In the genomic region with DNA sequence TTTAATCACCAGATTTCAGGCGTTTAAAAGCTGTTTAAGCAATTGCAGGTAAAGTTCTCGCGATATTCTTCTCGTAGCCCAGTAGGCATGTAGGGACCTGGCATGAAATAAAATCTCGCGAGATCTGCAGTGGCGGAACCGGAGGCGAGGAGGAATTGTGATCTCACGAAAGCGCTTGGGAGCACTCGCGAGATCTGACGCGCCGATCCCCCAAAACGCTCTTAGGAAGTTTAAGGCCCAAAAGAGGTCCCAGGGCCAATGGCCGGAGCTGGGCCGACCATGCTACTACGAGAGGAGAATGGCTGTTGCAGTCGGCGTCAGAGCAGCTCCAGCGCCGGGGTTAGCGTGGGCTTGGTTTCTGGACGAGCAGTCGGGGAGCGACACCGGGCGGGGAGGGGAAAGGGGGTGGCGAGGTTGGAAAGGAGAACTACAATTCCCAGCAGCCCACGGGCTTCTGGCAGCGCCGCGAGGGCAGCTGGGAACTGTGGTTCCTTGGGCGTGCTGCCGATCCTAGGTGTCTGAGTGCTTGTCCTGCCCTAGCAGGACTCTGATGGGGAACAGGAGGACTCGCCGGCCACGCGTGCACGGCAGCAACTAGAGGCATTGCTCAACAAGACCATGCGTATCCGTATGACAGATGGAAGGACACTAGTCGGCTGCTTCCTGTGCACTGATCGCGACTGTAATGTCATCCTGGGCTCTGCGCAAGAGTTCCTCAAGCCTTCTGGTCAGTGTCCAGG, we compare ENCODE assay signal across 8 mouse cellular contexts. TPM values are rescaled to one million over a fixed set of nuclear protein-coding genes. Genes with fewer than 3 reads are reported as not detected.
A peak's percentile ranks its signal among the peaks of the same experiment; 100 is the strongest.
DNase-seq lines count a peak whose midpoint lies in the region; ATAC-seq and TF ChIP-seq lines count a peak whose summit lies in the region.

No protein-coding gene starts in this region.

- H3K4me2 ChIP-seq in heart, embryonic 12.5 days = peak overlapping the region; percentile 87
- H3K4me2 ChIP-seq in kidney, postnatal 0 days (ENCODE audit: low read length) = peak overlapping the region; percentile 73
- peak overlapping the region; percentile 96 for H3K4me2 ChIP-seq in liver, embryonic 11.5 days
- peak overlapping the region; percentile 76 for H3K4me2 ChIP-seq in stomach, embryonic 14.5 days (replicated peaks; ENCODE audit: low read depth, low read length)

- no peak for TF ChIP-seq CTCF in kidney, postnatal 0 days (IDR thresholded peaks at IDR 0.05; ENCODE audit: low read depth)

- peak; percentile 93 to 94 for DNase-seq in B cell, adult 2 months
- peak; percentile 100 for DNase-seq in brain, adult 2 months (ENCODE audit: low read depth, low spot score)
- DNase-seq in kidney, postnatal 0 days (ENCODE audit: low spot score) = peak; percentile 100
- DNase-seq in liver, embryonic 11.5 days (ENCODE audit: low spot score) = peak; percentile 97
- peak; percentile 99 for DNase-seq in naive thymus-derived CD4-positive, alpha-beta T cell, adult 2 months (ENCODE audit: low read depth)

- H3K36me3 ChIP-seq in erythroblast, embryonic 14.5 days (ENCODE audit: control insufficient read depth) = peaks cover 21% of the 10 kb centered on the region
- peaks cover 16% of the 10 kb centered on the region for H3K36me3 ChIP-seq in heart, embryonic 12.5 days
- H3K36me3 ChIP-seq in kidney, postnatal 0 days (ENCODE audit: insufficient read depth, low read length) = peaks cover 12% of the 10 kb centered on the region
- peaks cover 12% of the 10 kb centered on the region for H3K36me3 ChIP-seq in liver, embryonic 11.5 days (ENCODE audit: control insufficient read depth, insufficient read depth, low read length)
- peaks cover 15% of the 10 kb centered on the region for H3K36me3 ChIP-seq in stomach, embryonic 14.5 days (ENCODE audit: control insufficient read depth, insufficient read depth, low read length)

- under 1% methylated on average over 48 of the region's 48 CpGs for WGBS in heart, embryonic 12.5 days
- under 1% methylated on average over 48 of the region's 48 CpGs for WGBS in kidney, postnatal 0 days
- WGBS in liver, embryonic 11.5 days = under 1% methylated on average over 46 of the region's 48 CpGs
- under 1% methylated on average over 48 of the region's 48 CpGs for WGBS in stomach, embryonic 14.5 days

- peak; percentile 87 for ATAC-seq in heart, embryonic 12.5 days (ENCODE audit: insufficient number of reproducible peaks, low FRiP score)
- peak; percentile 82 for ATAC-seq in kidney, postnatal 0 days (replicated peaks; ENCODE audit: low FRiP score, low read depth)
- peak; percentile 85 for ATAC-seq in liver, embryonic 11.5 days (replicated peaks; ENCODE audit: low FRiP score)
- ATAC-seq in stomach, embryonic 14.5 days (ENCODE audit: insufficient number of reproducible peaks, insufficient read depth, low FRiP score, low read depth) = peak; percentile 85

- H3K27me3 ChIP-seq in erythroblast, embryonic 14.5 days (ENCODE audit: control insufficient read depth) = peaks cover 25% of the 10 kb centered on the region
- H3K27me3 ChIP-seq in heart, embryonic 12.5 days (replicated peaks) = no peaks in the 10 kb centered on the region; the same call in 1 of the 2 replicates
- no peaks in the 10 kb centered on the region for H3K27me3 ChIP-seq in kidney, postnatal 0 days (ENCODE audit: insufficient read depth, low read length)
- no peaks in the 10 kb centered on the region for H3K27me3 ChIP-seq in liver, embryonic 11.5 days (replicated peaks; ENCODE audit: control insufficient read depth, insufficient read depth, low read length)
- no peaks in the 10 kb centered on the region for H3K27me3 ChIP-seq in stomach, embryonic 14.5 days (ENCODE audit: control insufficient read depth, insufficient read depth, low read length)

- H3K4me3 ChIP-seq in erythroblast, embryonic 14.5 days (replicated peaks) = peak overlapping the region; percentile 84
- peak overlapping the region; percentile 60 for H3K4me3 ChIP-seq in heart, embryonic 12.5 days
- peak overlapping the region; percentile 67 for H3K4me3 ChIP-seq in kidney, postnatal 0 days (replicated peaks; ENCODE audit: low read depth, low read length)
- peak overlapping the region; percentile 77 for H3K4me3 ChIP-seq in liver, embryonic 11.5 days (ENCODE audit: low read depth, low read length)
- H3K4me3 ChIP-seq in stomach, embryonic 14.5 days (ENCODE audit: low read depth, low read length) = peak overlapping the region; percentile 61

- peak overlapping the region; percentile 93 for H3K27ac ChIP-seq in heart, embryonic 12.5 days (ENCODE audit: poor library complexity, severe bottlenecking)
- H3K27ac ChIP-seq in kidney, postnatal 0 days = peak overlapping the region; percentile 97
- H3K27ac ChIP-seq in liver, embryonic 11.5 days (ENCODE audit: low read depth, low read length) = peak overlapping the region; percentile 93
- H3K27ac ChIP-seq in stomach, embryonic 14.5 days (ENCODE audit: low read length) = peak overlapping the region; percentile 90

- peak overlapping the region; percentile 88 for H3K9ac ChIP-seq in heart, embryonic 12.5 days
- H3K9ac ChIP-seq in kidney, postnatal 0 days (ENCODE audit: low read depth, low read length) = peak overlapping the region; percentile 86
- peak overlapping the region; percentile 83 for H3K9ac ChIP-seq in liver, embryonic 11.5 days (ENCODE audit: low read depth, low read length)
- H3K9ac ChIP-seq in stomach, embryonic 14.5 days (replicated peaks; ENCODE audit: low read depth, low read length) = peak overlapping the region; percentile 49

- H3K4me1 ChIP-seq in erythroblast, embryonic 14.5 days (ENCODE audit: control insufficient read depth) = peaks cover 39% of the 10 kb centered on the region
- H3K4me1 ChIP-seq in heart, embryonic 12.5 days (replicated peaks) = peaks cover 46% of the 10 kb centered on the region
- peaks cover 13% of the 10 kb centered on the region; the same call in 1 of the 2 replicates for H3K4me1 ChIP-seq in kidney, postnatal 0 days (replicated peaks; ENCODE audit: insufficient read depth, low read length)
- peaks cover 43% of the 10 kb centered on the region for H3K4me1 ChIP-seq in liver, embryonic 11.5 days (replicated peaks; ENCODE audit: control insufficient read depth, insufficient read depth, low read length)
- H3K4me1 ChIP-seq in stomach, embryonic 14.5 days (ENCODE audit: control insufficient read depth, insufficient read depth, low read length) = peaks cover 38% of the 10 kb centered on the region; the same call in 1 of the 2 replicates

- H3K9me3 ChIP-seq in erythroblast, embryonic 14.5 days (ENCODE audit: control insufficient read depth, low read length) = peaks cover 10% of the 10 kb centered on the region
- H3K9me3 ChIP-seq in heart, embryonic 12.5 days (replicated peaks) = no peaks in the 10 kb centered on the region
- no peaks in the 10 kb centered on the region for H3K9me3 ChIP-seq in kidney, postnatal 0 days (replicated peaks; ENCODE audit: low read length)
- no peaks in the 10 kb centered on the region for H3K9me3 ChIP-seq in liver, embryonic 11.5 days (ENCODE audit: control insufficient read depth, low read length)
- no peaks in the 10 kb centered on the region for H3K9me3 ChIP-seq in stomach, embryonic 14.5 days (ENCODE audit: control insufficient read depth, low read depth, low read length)

RNA-seq across cellular contexts. Expression of gene Cyb5d1, which starts 0.4 kb away (rescaled TPM):
- 0.12 and 0.40 TPM in 2 replicates for polyA plus RNA-seq in erythroblast, embryonic 14.5 days (2012)
- polyA plus RNA-seq in heart, embryonic 12.5 days (2016; fragmentation: Nextera tagmentation; extraction: Ambion mirVana) = 24.8 and 27.1 TPM in 2 replicates
- 16.6 and 19.8 TPM in 2 replicates for polyA plus RNA-seq in kidney, postnatal 0 days (2015; fragmentation: Nextera tagmentation; extraction: Ambion mirVana)
- polyA plus RNA-seq in liver, embryonic 11.5 days (2014; fragmentation: Nextera tagmentation; extraction: Ambion mirVana) = 19.7 and 19.9 TPM in 2 replicates
- 15.0 and 23.5 TPM in 2 replicates for polyA plus RNA-seq in stomach, embryonic 14.5 days (2014; fragmentation: Nextera tagmentation; extraction: Ambion mirVana)

RNA-seq across cellular contexts. Expression of gene Naa38, which starts 0.5 kb away (rescaled TPM):
- 17.5 and 24.2 TPM in 2 replicates for polyA plus RNA-seq in erythroblast, embryonic 14.5 days (2012)
- 147 and 150 TPM in 2 replicates for polyA plus RNA-seq in heart, embryonic 12.5 days (2016; fragmentation: Nextera tagmentation; extraction: Ambion mirVana)
- polyA plus RNA-seq in kidney, postnatal 0 days (2015; fragmentation: Nextera tagmentation; extraction: Ambion mirVana) = 183 and 198 TPM in 2 replicates
- 151 and 178 TPM in 2 replicates for polyA plus RNA-seq in liver, embryonic 11.5 days (2014; fragmentation: Nextera tagmentation; extraction: Ambion mirVana)
- 158 and 177 TPM in 2 replicates for polyA plus RNA-seq in stomach, embryonic 14.5 days (2014; fragmentation: Nextera tagmentation; extraction: Ambion mirVana)

RNA-seq across cellular contexts. Expression of gene Tmem88, which starts 2.2 kb away (rescaled TPM):
- 0.08 TPM in 1 of 2 replicates, not detected in the other for polyA plus RNA-seq in erythroblast, embryonic 14.5 days (2012)
- 34.4 and 35.7 TPM in 2 replicates for polyA plus RNA-seq in heart, embryonic 12.5 days (2016; fragmentation: Nextera tagmentation; extraction: Ambion mirVana)
- polyA plus RNA-seq in kidney, postnatal 0 days (2015; fragmentation: Nextera tagmentation; extraction: Ambion mirVana) = 55.5 and 61.3 TPM in 2 replicates
- 20.4 and 26.2 TPM in 2 replicates for polyA plus RNA-seq in liver, embryonic 11.5 days (2014; fragmentation: Nextera tagmentation; extraction: Ambion mirVana)
- polyA plus RNA-seq in stomach, embryonic 14.5 days (2014; fragmentation: Nextera tagmentation; extraction: Ambion mirVana) = 30.0 and 30.3 TPM in 2 replicates

RNA-seq across cellular contexts. Expression of gene Kdm6b, which starts 17.7 kb away (rescaled TPM):
- polyA plus RNA-seq in erythroblast, embryonic 14.5 days (2012) = 0.51 and 0.65 TPM in 2 replicates
- 24.9 and 25.4 TPM in 2 replicates for polyA plus RNA-seq in heart, embryonic 12.5 days (2016; fragmentation: Nextera tagmentation; extraction: Ambion mirVana)
- polyA plus RNA-seq in kidney, postnatal 0 days (2015; fragmentation: Nextera tagmentation; extraction: Ambion mirVana) = 23.2 and 26.8 TPM in 2 replicates
- polyA plus RNA-seq in liver, embryonic 11.5 days (2014; fragmentation: Nextera tagmentation; extraction: Ambion mirVana) = 15.4 and 17.4 TPM in 2 replicates
- 30.6 and 34.3 TPM in 2 replicates for polyA plus RNA-seq in stomach, embryonic 14.5 days (2014; fragmentation: Nextera tagmentation; extraction: Ambion mirVana)

RNA-seq across cellular contexts. Expression of gene Chd3, which starts 26.6 kb away (rescaled TPM):
- polyA plus RNA-seq in erythroblast, embryonic 14.5 days (2012) = 1.1 and 1.8 TPM in 2 replicates
- 19.2 and 23.5 TPM in 2 replicates for polyA plus RNA-seq in heart, embryonic 12.5 days (2016; fragmentation: Nextera tagmentation; extraction: Ambion mirVana)
- 38.0 and 42.3 TPM in 2 replicates for polyA plus RNA-seq in kidney, postnatal 0 days (2015; fragmentation: Nextera tagmentation; extraction: Ambion mirVana)
- 13.8 and 17.1 TPM in 2 replicates for polyA plus RNA-seq in liver, embryonic 11.5 days (2014; fragmentation: Nextera tagmentation; extraction: Ambion mirVana)
- polyA plus RNA-seq in stomach, embryonic 14.5 days (2014; fragmentation: Nextera tagmentation; extraction: Ambion mirVana) = 85.3 and 87.4 TPM in 2 replicates

Comparison
In these comparisons a context has a peak if more than half of its experiments do, and no peak if none do; other contexts are left out.
1. Peak in every context shown above with its lines: DNase-seq, ATAC-seq, H3K4me3 ChIP-seq and H3K27ac ChIP-seq.
2. RNA of gene Cyb5d1, which starts 0.4 kb away (polyA plus RNA-seq): 24.8 to 27.1 TPM in heart, embryonic 12.5 days, 19.7 to 19.9 TPM in liver, embryonic 11.5 days, 16.6 to 19.8 TPM in kidney, postnatal 0 days and 15.0 to 23.5 TPM in stomach, embryonic 14.5 days; 0.12 to 0.40 TPM in erythroblast, embryonic 14.5 days; every median in the first group is over 10 times any median in the second.
3. RNA of gene Tmem88, which starts 2.2 kb away (polyA plus RNA-seq): 55.5 to 61.3 TPM in kidney, postnatal 0 days, 34.4 to 35.7 TPM in heart, embryonic 12.5 days, 30.0 to 30.3 TPM in stomach, embryonic 14.5 days and 20.4 to 26.2 TPM in liver, embryonic 11.5 days; 0.08 TPM in erythroblast, embryonic 14.5 days; every median in the first group is over 10 times any median in the second.